Mouse (Mus musculus): Measurements from ENCODE around the gene Tlx3. TPM values are rescaled to one million over a fixed set of nuclear protein-coding genes. Genes with fewer than 3 reads are reported as not detected.
A peak's percentile ranks its signal among the peaks of the same experiment; 100 is the strongest.

Gene Tlx3
- polyA plus RNA-seq, 1 experiment from 2014 or later: not detected

DNA sequence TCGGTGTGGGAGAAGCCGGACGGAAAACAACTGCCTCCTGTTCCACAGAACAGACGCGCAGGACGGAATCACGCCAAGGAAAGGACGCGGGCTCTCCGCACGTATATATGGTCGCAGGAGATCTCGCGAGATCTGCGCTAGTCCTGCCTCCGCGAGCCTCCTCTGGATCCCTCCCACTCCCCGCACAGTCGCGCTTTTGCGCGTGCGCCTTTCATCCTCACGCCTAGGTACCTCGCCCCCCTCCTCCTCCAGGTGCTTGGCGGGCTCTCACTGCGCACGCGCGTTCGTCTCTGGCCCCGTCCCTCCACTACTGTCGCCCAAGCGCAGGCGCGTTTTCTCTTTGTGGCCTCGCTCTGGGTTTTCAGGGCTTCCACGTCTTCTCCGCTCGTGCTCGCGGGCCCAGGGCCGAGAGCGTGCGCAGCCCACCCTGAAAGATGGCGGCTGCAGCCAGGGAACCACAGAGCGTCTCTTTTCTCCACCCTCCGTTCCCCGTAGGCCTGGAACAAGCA is 40.3 kb downstream of the Tlx3 start, which contains the start of gene Npm1:
Npm1 (minus strand) TSS at position 209 of the 509 bp plus-strand sequence.
- H3K4me2 ChIP-seq (replicated peaks; ENCODE audit: low read depth, low read length): peak within 1 kb of the TSS; percentile 81
- peak within 1 kb of the TSS; percentile 93 for H3K27ac ChIP-seq (ENCODE audit: low read length)
- peaks cover 30% of the 10 kb centered on the region for H3K36me3 ChIP-seq (ENCODE audit: control insufficient read depth, insufficient read depth, low read length)
- WGBS: 4% methylated on average over 49 of the region's 49 CpGs
- H3K4me1 ChIP-seq (ENCODE audit: control insufficient read depth, insufficient read depth, low read length): peaks cover 5% of the 10 kb centered on the region; the same call in 1 of the 2 replicates
- peak within 1 kb of the TSS; percentile 95 for H3K9ac ChIP-seq (replicated peaks; ENCODE audit: low read depth, low read length)
- H3K4me3 ChIP-seq (ENCODE audit: low read depth, low read length): peak within 1 kb of the TSS; percentile 99
- no peaks in the 10 kb centered on the region for H3K27me3 ChIP-seq (ENCODE audit: control insufficient read depth, insufficient read depth, low read length)
- H3K9me3 ChIP-seq (ENCODE audit: control insufficient read depth, low read depth, low read length): no peaks in the 10 kb centered on the region
- ATAC-seq (ENCODE audit: insufficient number of reproducible peaks, insufficient read depth, low FRiP score, low read depth): peak; percentile 99

DNA sequence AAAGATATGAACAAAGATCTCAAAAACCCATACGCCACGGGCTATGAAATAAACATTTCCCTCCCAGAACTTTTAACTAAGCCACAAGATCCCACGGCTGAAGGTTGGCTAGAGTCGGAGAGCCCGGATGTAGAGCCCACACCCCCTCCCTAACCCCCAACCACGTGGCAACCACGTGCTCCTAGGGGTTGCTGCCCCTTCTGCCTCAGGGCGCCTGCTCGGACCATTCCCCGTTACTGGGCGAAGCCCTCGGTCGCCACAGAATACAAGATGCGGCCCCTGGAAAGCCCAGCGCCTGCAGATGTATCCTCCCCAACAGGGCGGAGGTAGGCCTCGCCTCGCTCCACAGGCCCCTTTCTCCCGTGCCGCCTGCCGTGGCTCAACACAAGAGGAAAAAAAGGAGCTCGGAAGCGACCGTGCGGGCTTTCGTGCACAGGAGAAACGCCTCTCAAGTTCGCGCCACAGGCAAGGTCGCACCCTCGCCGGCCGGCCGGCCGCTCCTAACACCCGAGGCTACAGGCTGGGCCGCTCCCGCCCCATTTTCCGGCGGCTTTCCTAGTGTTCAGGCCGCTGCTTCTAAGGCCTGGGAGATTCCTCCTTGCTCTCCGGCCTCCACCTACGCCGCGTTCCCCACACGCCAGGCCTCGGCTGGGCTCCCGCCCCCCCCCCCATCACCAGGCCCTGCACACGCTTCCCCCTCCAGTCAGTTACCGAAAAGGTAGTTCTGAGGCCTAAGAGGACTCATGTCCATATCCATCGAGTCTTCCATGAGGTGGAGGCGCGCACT is 41.0 kb downstream of the Tlx3 start:
- Histone ChIP-seq H3K9ac (replicated peaks; ENCODE audit: low read depth, low read length) (peak overlapping the region; percentile 95), H3K4me1 (ENCODE audit: control insufficient read depth, insufficient read depth, low read length) (peaks cover 5% of the 10 kb centered on the region; the same call in 1 of the 2 replicates), H3K9me3 (ENCODE audit: control insufficient read depth, low read depth, low read length) (no peaks in the 10 kb centered on the region), H3K27me3 (ENCODE audit: control insufficient read depth, insufficient read depth, low read length) (no peaks in the 10 kb centered on the region), H3K4me3 (ENCODE audit: low read depth, low read length) (peak overlapping the region; percentile 99), H3K27ac (ENCODE audit: low read length) (peak overlapping the region; percentile 90), H3K4me2 (replicated peaks; ENCODE audit: low read depth, low read length) (peak overlapping the region; percentile 81), H3K36me3 (ENCODE audit: control insufficient read depth, insufficient read depth, low read length) (peaks cover 36% of the 10 kb centered on the region)
- whole genome bisulfite sequencing: 3% methylated on average over 43 of the region's 53 CpGs
- peak; percentile 29 for ATAC-seq (ENCODE audit: insufficient number of reproducible peaks, insufficient read depth, low FRiP score, low read depth)

DNA sequence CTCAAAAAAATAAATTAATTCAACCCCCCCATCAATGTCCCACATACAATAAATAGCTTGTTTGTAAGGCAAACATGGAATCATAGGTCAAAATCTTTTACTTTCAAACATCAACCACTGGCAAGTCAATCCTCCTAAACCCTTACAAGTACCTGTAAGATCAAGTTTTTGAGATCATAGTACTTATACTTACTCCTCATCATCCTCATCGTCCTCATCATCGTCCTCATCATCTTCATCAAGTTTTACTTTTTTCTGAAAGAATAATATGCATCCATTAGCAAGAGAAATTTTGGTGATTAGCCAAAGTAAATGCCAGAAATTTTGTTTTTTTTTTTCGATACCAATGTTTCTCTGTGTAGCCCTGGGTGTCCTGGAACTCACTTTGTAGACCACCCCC is 43.6 kb downstream of the Tlx3 start:
- peaks cover 5% of the 10 kb centered on the region; the same call in 1 of the 2 replicates for H3K4me1 ChIP-seq (ENCODE audit: control insufficient read depth, insufficient read depth, low read length)
- peaks cover 58% of the 10 kb centered on the region for H3K36me3 ChIP-seq (ENCODE audit: control insufficient read depth, insufficient read depth, low read length)
- H3K9ac ChIP-seq (replicated peaks; ENCODE audit: low read depth, low read length): no peak overlapping the region
- no peak overlapping the region for H3K4me3 ChIP-seq (ENCODE audit: low read depth, low read length)
- H3K27ac ChIP-seq (ENCODE audit: low read length): no peak overlapping the region
- WGBS: 88% methylated on average over 3 of the region's 3 CpGs
- no peaks in the 10 kb centered on the region for H3K9me3 ChIP-seq (ENCODE audit: control insufficient read depth, low read depth, low read length)
- H3K27me3 ChIP-seq (ENCODE audit: control insufficient read depth, insufficient read depth, low read length): no peaks in the 10 kb centered on the region
- ATAC-seq (ENCODE audit: insufficient number of reproducible peaks, insufficient read depth, low FRiP score, low read depth): no peak
- no peak overlapping the region for H3K4me2 ChIP-seq (replicated peaks; ENCODE audit: low read depth, low read length)

DNA sequence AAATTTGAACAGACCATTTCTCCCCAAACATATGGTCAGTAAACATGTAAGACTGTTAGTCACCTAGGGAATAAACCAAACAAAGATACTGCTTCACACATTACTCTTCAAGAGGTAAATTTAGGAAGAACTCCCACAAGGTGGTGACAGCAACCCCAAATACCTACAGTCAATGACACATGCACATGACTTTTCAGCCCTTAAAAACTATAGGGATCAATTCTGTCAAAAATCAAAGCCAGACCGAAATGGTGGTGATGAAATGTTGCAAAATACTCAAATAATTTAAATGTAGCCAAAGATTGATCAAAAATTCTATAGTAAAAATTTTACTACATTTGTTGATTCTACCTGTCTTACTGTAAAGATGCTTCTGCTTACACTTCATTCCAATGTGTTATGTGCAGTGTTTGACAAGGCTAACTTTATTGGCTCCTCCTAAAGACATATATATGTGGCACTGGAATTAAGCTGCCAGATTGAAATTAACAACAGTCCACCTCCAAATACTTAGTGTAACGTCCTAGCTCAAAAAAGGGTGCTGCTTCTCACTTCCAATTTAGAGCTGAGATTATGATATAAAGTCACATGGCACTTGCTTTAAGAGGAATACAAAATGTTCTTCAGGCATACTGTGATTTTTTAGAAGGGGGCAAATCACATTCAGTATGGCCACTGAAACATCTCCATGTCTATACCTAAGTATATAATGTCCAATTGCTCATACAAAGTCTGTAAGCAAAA is 45.8 kb downstream of the Tlx3 start:
- Histone ChIP-seq H3K9ac (replicated peaks; ENCODE audit: low read depth, low read length) (no peak overlapping the region), H3K9me3 (ENCODE audit: control insufficient read depth, low read depth, low read length) (no peaks in the 10 kb centered on the region), H3K27ac (ENCODE audit: low read length) (no peak overlapping the region), H3K27me3 (ENCODE audit: control insufficient read depth, insufficient read depth, low read length) (no peaks in the 10 kb centered on the region), H3K36me3 (ENCODE audit: control insufficient read depth, insufficient read depth, low read length) (peaks cover 75% of the 10 kb centered on the region), H3K4me2 (replicated peaks; ENCODE audit: low read depth, low read length) (no peak overlapping the region), H3K4me3 (ENCODE audit: low read depth, low read length) (no peak overlapping the region), H3K4me1 (ENCODE audit: control insufficient read depth, insufficient read depth, low read length) (peaks cover 5% of the 10 kb centered on the region; the same call in 1 of the 2 replicates)
- no peak for ATAC-seq (ENCODE audit: insufficient number of reproducible peaks, insufficient read depth, low FRiP score, low read depth)
- 69% methylated on average over 2 of the region's 2 CpGs for WGBS

DNA sequence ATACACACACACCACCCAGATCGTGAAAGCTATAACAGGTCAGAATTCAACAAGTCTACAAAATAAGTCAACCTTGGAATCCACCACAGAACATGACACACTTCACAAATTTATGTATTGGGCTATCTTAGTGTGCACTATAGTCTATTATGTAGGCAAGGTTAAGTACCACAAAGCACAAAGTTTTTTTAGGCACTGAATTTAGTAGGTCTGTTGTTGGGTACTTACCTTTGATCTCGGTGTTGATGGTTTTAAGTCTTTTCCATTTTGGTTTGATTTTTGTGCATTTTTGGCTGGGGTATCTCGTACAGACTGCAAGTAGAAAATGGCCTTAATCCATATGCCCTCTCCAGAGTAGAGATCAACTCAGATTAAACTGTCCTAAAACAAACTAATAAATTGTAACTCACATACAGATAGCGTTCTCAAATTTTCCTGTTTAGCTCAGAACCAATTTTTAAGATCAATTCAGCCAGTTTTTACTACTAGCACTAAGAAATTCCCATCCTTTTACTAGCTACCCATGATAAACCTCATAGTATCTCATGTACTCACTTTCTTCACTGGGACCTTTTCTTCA is 46.9 kb downstream of the Tlx3 start:
- Histone ChIP-seq H3K36me3 (ENCODE audit: control insufficient read depth, insufficient read depth, low read length) (peaks cover 86% of the 10 kb centered on the region), H3K4me1 (ENCODE audit: control insufficient read depth, insufficient read depth, low read length) (peaks cover 5% of the 10 kb centered on the region; the same call in 1 of the 2 replicates), H3K27me3 (ENCODE audit: control insufficient read depth, insufficient read depth, low read length) (no peaks in the 10 kb centered on the region), H3K4me2 (replicated peaks; ENCODE audit: low read depth, low read length) (no peak overlapping the region), H3K4me3 (ENCODE audit: low read depth, low read length) (no peak overlapping the region), H3K27ac (ENCODE audit: low read length) (no peak overlapping the region), H3K9me3 (ENCODE audit: control insufficient read depth, low read depth, low read length) (no peaks in the 10 kb centered on the region), H3K9ac (replicated peaks; ENCODE audit: low read depth, low read length) (no peak overlapping the region)
- 71% methylated on average over 4 of the region's 4 CpGs for whole genome bisulfite sequencing
- ATAC-seq (ENCODE audit: insufficient number of reproducible peaks, insufficient read depth, low FRiP score, low read depth): no peak

DNA sequence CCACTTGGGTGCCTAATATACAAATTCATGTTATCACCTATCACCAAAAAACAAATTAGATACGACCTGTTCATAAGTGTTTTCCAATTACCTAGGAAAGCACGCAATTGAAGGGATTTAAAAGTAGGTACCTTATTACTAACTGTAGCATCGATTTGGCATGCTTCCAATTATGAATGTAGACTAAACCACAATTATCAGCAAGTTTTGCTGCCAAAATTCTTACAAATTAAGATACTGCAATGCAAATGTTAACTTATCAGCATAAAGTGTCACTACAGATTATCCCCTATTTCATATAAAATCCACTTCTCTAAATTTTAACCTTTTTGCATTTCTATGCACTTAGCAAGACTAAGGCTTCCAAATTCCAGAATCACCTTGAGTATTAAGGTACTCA is 48.9 kb downstream of the Tlx3 start:
- Histone ChIP-seq H3K9me3 (ENCODE audit: control insufficient read depth, low read depth, low read length) (no peaks in the 10 kb centered on the region), H3K4me3 (ENCODE audit: low read depth, low read length) (no peak overlapping the region), H3K27ac (ENCODE audit: low read length) (no peak overlapping the region), H3K27me3 (ENCODE audit: control insufficient read depth, insufficient read depth, low read length) (no peaks in the 10 kb centered on the region), H3K4me2 (replicated peaks; ENCODE audit: low read depth, low read length) (no peak overlapping the region), H3K4me1 (ENCODE audit: control insufficient read depth, insufficient read depth, low read length) (no peaks in the 10 kb centered on the region), H3K9ac (replicated peaks; ENCODE audit: low read depth, low read length) (no peak overlapping the region), H3K36me3 (ENCODE audit: control insufficient read depth, insufficient read depth, low read length) (peaks cover 88% of the 10 kb centered on the region)
- WGBS: 86% methylated on average over 3 of the region's 3 CpGs
- no peak for ATAC-seq (ENCODE audit: insufficient number of reproducible peaks, insufficient read depth, low FRiP score, low read depth)

DNA sequence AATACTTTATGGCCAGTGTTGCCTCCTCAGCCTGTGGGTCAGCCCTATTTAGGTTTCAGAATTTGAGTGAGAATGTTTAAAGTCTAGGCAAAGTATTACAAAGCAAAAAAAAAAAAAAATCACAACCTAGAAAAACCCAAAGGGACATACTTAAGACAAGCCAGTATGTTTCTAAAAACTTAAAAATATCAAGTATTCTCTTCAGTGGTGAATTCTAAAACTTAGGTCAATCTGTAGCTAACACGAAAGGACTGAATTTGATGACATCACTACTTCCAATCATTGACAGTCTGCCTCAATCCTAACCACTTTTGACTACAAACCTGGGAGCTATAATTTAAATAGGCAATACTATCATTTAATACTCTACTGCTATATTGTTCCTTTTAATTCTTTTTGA is 50.4 kb downstream of the Tlx3 start:
- no peak for ATAC-seq (ENCODE audit: insufficient number of reproducible peaks, insufficient read depth, low FRiP score, low read depth)
- H3K36me3 ChIP-seq (ENCODE audit: control insufficient read depth, insufficient read depth, low read length): peaks cover 75% of the 10 kb centered on the region
- H3K27me3 ChIP-seq (ENCODE audit: control insufficient read depth, insufficient read depth, low read length): no peaks in the 10 kb centered on the region
- no peak overlapping the region for H3K9ac ChIP-seq (replicated peaks; ENCODE audit: low read depth, low read length)
- H3K4me3 ChIP-seq (ENCODE audit: low read depth, low read length): no peak overlapping the region
- no peaks in the 10 kb centered on the region for H3K9me3 ChIP-seq (ENCODE audit: control insufficient read depth, low read depth, low read length)
- no peak overlapping the region for H3K4me2 ChIP-seq (replicated peaks; ENCODE audit: low read depth, low read length)
- H3K4me1 ChIP-seq (ENCODE audit: control insufficient read depth, insufficient read depth, low read length): no peaks in the 10 kb centered on the region
- WGBS: 90% methylated on average over 1 of the region's 1 CpGs
- H3K27ac ChIP-seq (ENCODE audit: low read length): no peak overlapping the region

DNA sequence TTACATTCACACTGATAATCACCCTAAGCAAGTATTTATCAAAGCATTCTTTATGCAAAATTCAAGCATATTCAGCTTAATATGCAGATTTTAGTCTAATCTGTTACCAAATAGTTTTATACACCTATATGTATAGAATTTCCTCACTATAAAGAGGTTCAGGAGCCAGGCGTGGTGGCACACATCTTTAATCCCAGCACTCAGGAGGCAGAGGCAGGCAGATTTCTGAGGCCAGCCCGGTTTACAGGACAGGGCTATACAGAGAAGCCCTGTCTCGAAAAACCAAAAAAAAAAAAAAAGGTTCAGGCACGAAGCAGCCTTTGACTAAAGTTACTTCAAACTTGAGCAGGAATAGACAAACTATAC is 51.6 kb downstream of the Tlx3 start:
- Histone ChIP-seq H3K36me3 (ENCODE audit: control insufficient read depth, insufficient read depth, low read length) (peaks cover 65% of the 10 kb centered on the region), H3K9ac (replicated peaks; ENCODE audit: low read depth, low read length) (no peak overlapping the region), H3K4me1 (ENCODE audit: control insufficient read depth, insufficient read depth, low read length) (peaks cover 4% of the 10 kb centered on the region; the same call in 1 of the 2 replicates), H3K4me3 (ENCODE audit: low read depth, low read length) (no peak overlapping the region), H3K9me3 (ENCODE audit: control insufficient read depth, low read depth, low read length) (no peaks in the 10 kb centered on the region), H3K27me3 (ENCODE audit: control insufficient read depth, insufficient read depth, low read length) (no peaks in the 10 kb centered on the region), H3K27ac (ENCODE audit: low read length) (no peak overlapping the region), H3K4me2 (replicated peaks; ENCODE audit: low read depth, low read length) (no peak overlapping the region)
- no peak for ATAC-seq (ENCODE audit: insufficient number of reproducible peaks, insufficient read depth, low FRiP score, low read depth)
- WGBS: 83% methylated on average over 4 of the region's 4 CpGs

Measured in stomach, embryonic 14.5 days (tissue).